Mouse (Mus musculus): Measurements from ENCODE around the gene Foxred2. TPM values are rescaled to one million over a fixed set of nuclear protein-coding genes. Genes with fewer than 3 reads are reported as not detected.

Gene Foxred2
- polyA plus RNA-seq, 1 experiment: 18.0 TPM

GRCm38 (mm10) chr15:77928673-77929331, 27.7 kb downstream of the Foxred2 start, which contains the start of gene Txn2:
Gene Txn2, minus strand, starts transcription at chr15:77929006.
- TF ChIP-seq POLR2A (IDR thresholded peaks at IDR 0.05; ENCODE audit: borderline replicate concordance, extremely low read depth, insufficient read depth, insufficient read length, poor library complexity, severe bottlenecking): peak; percentile 66; the same call in 1 of the 2 replicates
- no peak for TF ChIP-seq CTCF (IDR thresholded peaks at IDR 0.05; ENCODE audit: borderline replicate concordance, extremely low read depth, insufficient read depth, insufficient read length)
- DNase-seq (ENCODE audit: low read depth): peak; percentile 100

- no peak for DNase-seq (ENCODE audit: low read depth)
- TF ChIP-seq CTCF (IDR thresholded peaks at IDR 0.05; ENCODE audit: borderline replicate concordance, extremely low read depth, insufficient read depth, insufficient read length) (no peak), POLR2A (IDR thresholded peaks at IDR 0.05; ENCODE audit: borderline replicate concordance, extremely low read depth, insufficient read depth, insufficient read length, poor library complexity, severe bottlenecking) (no peak)
Observed at GRCm38 (mm10) chr15:77928091-77928490, 28.4 kb downstream of the Foxred2 start.

GRCm38 (mm10) chr15:77926921-77927320, 29.6 kb downstream of the Foxred2 start:
- DNase-seq (ENCODE audit: low read depth): no peak
- TF ChIP-seq CTCF (IDR thresholded peaks at IDR 0.05; ENCODE audit: borderline replicate concordance, extremely low read depth, insufficient read depth, insufficient read length): no peak
- no peak for TF ChIP-seq POLR2A (IDR thresholded peaks at IDR 0.05; ENCODE audit: borderline replicate concordance, extremely low read depth, insufficient read depth, insufficient read length, poor library complexity, severe bottlenecking)

DNA sequence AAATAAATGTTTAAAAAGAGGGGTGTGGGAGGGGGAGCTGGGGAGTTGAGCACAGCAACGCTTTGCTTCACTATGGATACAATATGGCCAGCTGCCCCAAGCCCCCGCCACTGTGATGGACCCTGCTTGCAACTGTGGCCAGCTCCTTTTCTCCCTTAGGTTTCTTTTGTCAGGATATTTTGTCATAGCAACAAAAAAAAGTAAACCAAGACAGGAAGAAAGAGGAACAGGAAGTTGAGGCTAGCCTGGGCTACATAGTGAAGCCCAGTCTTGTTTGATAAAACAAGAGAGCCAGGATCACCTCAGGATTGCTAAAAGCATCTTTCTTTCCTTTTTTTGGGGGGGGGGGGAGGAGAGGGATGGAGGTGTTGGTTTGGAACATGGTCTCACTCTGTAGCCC, 31.3 kb downstream of the Foxred2 start:
- TF ChIP-seq CTCF (IDR thresholded peaks at IDR 0.05; ENCODE audit: borderline replicate concordance, extremely low read depth, insufficient read depth, insufficient read length): no peak
- no peak for TF ChIP-seq POLR2A (IDR thresholded peaks at IDR 0.05; ENCODE audit: borderline replicate concordance, extremely low read depth, insufficient read depth, insufficient read length, poor library complexity, severe bottlenecking)
- DNase-seq (ENCODE audit: low read depth): no peak

DNA sequence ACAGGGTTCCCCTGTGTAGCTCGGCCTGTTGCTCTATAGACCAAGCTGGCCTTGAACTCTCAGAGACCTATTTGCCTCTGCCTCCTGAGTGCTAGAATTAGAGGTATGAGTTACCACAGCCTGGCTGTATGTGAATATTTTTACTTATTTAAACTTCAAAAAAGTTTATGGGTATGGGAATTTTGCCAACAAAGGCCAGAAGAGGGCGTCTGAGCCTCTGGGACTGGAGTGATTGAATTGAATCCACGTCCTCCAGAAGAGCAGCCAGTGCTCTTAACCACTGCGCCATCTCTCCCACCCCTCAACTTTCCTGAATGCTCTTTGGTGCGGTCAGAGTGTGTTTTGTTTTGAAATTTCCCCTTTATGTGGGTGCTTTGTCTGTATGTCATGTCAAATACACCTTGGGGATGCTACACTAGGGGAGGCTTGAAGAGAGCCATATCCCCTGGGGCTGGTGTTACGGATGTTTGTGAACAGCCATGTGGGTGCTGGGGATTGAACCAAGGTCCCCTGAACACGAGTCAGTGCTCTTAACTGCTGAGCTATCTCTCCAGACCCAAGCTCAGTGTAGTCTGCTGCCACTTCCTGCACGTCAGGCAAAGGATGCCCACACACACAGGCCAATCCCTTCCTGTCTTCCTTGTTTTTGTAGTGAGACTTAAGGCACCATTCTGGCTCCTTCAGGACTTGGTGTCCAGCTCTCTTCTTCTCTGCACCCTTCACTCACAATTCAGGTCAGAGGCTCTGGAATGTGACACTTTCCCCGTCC, 33.1 kb downstream of the Foxred2 start:
- no peak for DNase-seq (ENCODE audit: low read depth)
- TF ChIP-seq POLR2A (IDR thresholded peaks at IDR 0.05; ENCODE audit: borderline replicate concordance, extremely low read depth, insufficient read depth, insufficient read length, poor library complexity, severe bottlenecking) (no peak), CTCF (IDR thresholded peaks at IDR 0.05; ENCODE audit: borderline replicate concordance, extremely low read depth, insufficient read depth, insufficient read length) (no peak)

DNA sequence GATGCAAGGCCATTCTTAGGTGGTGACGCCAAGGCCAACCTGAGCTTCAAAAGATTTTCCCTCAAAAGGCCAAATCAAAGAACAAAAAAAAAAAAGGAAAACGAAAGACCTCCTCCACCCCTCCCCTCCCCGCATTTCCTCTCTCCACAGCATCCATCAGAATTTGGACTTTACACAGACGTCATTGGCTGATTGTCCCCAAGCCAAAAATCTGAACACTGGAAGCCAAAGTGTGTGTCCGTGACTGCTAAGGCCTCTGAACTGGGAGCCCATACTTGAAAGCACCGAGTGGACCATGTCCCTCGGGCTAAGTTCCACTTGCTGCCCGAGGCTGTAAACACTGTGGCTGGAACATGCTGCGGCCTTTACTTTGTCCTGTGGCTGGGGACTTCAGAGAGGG, 33.8 kb downstream of the Foxred2 start:
- TF ChIP-seq CTCF (IDR thresholded peaks at IDR 0.05; ENCODE audit: borderline replicate concordance, extremely low read depth, insufficient read depth, insufficient read length) (no peak), POLR2A (IDR thresholded peaks at IDR 0.05; ENCODE audit: borderline replicate concordance, extremely low read depth, insufficient read depth, insufficient read length, poor library complexity, severe bottlenecking) (no peak)

GRCm38 (mm10) chr15:77921636-77922035, 34.9 kb downstream of the Foxred2 start:
- DNase-seq (ENCODE audit: low read depth): no peak
- TF ChIP-seq POLR2A (IDR thresholded peaks at IDR 0.05; ENCODE audit: borderline replicate concordance, extremely low read depth, insufficient read depth, insufficient read length, poor library complexity, severe bottlenecking): no peak
- TF ChIP-seq CTCF (IDR thresholded peaks at IDR 0.05; ENCODE audit: borderline replicate concordance, extremely low read depth, insufficient read depth, insufficient read length): no peak

More for the DNA sequence above, 33.8 kb downstream of the Foxred2 start:
- DNase-seq (ENCODE audit: low read depth): no peak

DNA sequence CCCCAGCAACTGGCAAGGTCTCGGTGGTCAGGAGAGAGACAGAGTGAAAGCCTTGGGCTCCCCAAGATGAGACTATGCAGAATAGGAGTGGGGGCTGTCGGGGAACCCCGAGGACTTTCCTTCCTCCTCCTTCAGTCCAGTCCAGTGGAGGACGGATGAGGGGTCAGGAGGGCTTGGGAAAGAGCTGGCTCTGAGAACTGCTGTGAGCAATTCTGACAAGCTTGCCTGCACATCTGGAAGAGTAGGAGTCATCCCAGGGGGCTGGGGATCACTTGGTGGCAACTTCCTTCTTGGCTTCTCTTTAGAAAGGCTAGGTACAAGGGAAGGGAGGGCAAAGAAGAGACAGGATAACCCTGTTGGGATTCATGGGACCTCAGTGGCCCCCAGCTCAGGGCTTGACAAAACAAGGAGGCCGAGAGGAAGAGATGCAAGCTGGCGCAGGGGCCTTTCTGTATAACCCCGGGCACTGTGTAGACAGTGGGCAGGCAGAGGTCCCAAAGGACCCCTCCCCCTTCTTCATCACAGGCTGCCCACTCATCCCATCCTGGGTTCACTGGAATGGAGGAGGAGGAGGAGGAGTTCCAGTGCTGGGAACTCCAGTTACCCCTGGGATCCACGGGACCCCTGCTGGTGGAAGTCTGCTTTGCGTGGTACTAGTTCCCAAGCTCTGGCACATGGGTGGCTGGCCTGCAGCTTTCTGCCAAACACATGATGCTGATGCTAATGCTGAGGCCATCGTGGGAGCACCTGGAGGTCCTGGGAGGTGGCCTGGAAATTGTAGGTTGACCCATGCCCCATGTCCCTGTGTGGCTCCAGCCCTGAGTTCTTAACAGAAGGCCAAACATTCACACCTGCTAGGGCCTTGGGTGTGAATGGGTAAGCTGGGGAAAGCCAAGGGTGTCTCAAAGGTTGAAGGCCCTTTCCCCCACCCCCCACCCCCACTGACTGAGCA, 35.7 kb downstream of the Foxred2 start:
- TF ChIP-seq CTCF (IDR thresholded peaks at IDR 0.05; ENCODE audit: borderline replicate concordance, extremely low read depth, insufficient read depth, insufficient read length): peak; percentile 43; the same call in 1 of the 2 replicates
- TF ChIP-seq POLR2A (IDR thresholded peaks at IDR 0.05; ENCODE audit: borderline replicate concordance, extremely low read depth, insufficient read depth, insufficient read length, poor library complexity, severe bottlenecking): no peak
- no peak for DNase-seq (ENCODE audit: low read depth)

GRCm38 (mm10) chr15:77919441-77919840, 37.1 kb downstream of the Foxred2 start:
- TF ChIP-seq POLR2A (IDR thresholded peaks at IDR 0.05; ENCODE audit: borderline replicate concordance, extremely low read depth, insufficient read depth, insufficient read length, poor library complexity, severe bottlenecking) (no peak), CTCF (IDR thresholded peaks at IDR 0.05; ENCODE audit: borderline replicate concordance, extremely low read depth, insufficient read depth, insufficient read length) (no peak)
- no peak for DNase-seq (ENCODE audit: low read depth)

GRCm38 (mm10) chr15:77916851-77917544, 39.5 kb downstream of the Foxred2 start:
- TF ChIP-seq POLR2A (IDR thresholded peaks at IDR 0.05; ENCODE audit: borderline replicate concordance, extremely low read depth, insufficient read depth, insufficient read length, poor library complexity, severe bottlenecking): no peak
- TF ChIP-seq CTCF (IDR thresholded peaks at IDR 0.05; ENCODE audit: borderline replicate concordance, extremely low read depth, insufficient read depth, insufficient read length): peak; percentile 99
- peak; percentile 92 for DNase-seq (ENCODE audit: low read depth)

Measured in brain, embryonic 14.5 days (tissue).